ENCODE assay signal across 28 mouse cellular contexts in the genomic region with DNA sequence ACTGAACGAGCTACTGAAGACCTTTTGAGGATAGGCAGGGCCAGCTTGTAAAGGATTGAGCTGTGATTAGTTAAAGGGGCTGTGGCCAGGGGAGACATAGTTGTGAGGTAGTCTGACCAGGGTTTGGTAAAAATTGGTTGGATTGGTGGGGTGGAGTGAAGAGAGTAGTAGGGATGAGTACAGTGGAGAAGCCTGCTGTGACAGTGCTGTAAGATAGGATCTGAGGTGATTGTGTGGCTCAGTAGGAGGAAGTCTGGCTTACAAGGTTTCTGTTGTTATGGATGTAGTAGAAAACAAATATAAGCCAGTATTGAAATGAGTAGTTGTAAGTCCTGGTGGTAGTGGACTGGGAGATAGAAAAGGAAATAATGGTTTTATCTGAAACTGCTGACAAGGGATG.
"Had no signal": no experiment of that assay in that cellular context is flagged by ENCODE, and none has a peak within 500 bp of the region (broad histone marks: within the 10 kb centered on the region; RNA-seq: fewer than 3 reads in every experiment).

No protein-coding gene starts in this region.

- H3K4me3 ChIP-seq: limb, embryonic 10.5 days; limb, embryonic 12.5 days; limb, embryonic 13.5 days; limb, embryonic 15.5 days; liver, embryonic 12.5 days; liver, embryonic 13.5 days; liver, embryonic 15.5 days; lung, embryonic 15.5 days; megakaryocyte, embryonic 14.5 days; midbrain, embryonic 10.5 days; midbrain, embryonic 12.5 days; midbrain, embryonic 13.5 days; midbrain, embryonic 15.5 days; myocyte; neural tube, embryonic 12.5 days had no signal

- H3K9ac ChIP-seq: limb, embryonic 12.5 days; limb, embryonic 13.5 days; limb, embryonic 15.5 days; liver, embryonic 12.5 days; liver, embryonic 13.5 days; liver, embryonic 14.5 days; liver, embryonic 15.5 days; liver, postnatal 0 days; lung, embryonic 14.5 days; lung, embryonic 15.5 days; midbrain, embryonic 12.5 days; midbrain, embryonic 13.5 days; midbrain, embryonic 15.5 days; neural tube, embryonic 12.5 days had no signal

- H3K4me1 ChIP-seq: limb, embryonic 10.5 days; limb, embryonic 12.5 days; limb, embryonic 13.5 days; limb, embryonic 15.5 days; liver, embryonic 12.5 days; liver, embryonic 13.5 days; liver, embryonic 15.5 days; lung, embryonic 15.5 days; midbrain, embryonic 10.5 days; midbrain, embryonic 12.5 days; midbrain, embryonic 13.5 days; midbrain, embryonic 15.5 days; neural tube, embryonic 12.5 days had no signal

- H3K27me3 ChIP-seq: limb, embryonic 12.5 days; limb, embryonic 13.5 days; limb, embryonic 15.5 days; liver, embryonic 12.5 days; liver, embryonic 13.5 days; liver, embryonic 15.5 days; lung, embryonic 15.5 days; megakaryocyte, embryonic 14.5 days; midbrain, embryonic 12.5 days; midbrain, embryonic 13.5 days; midbrain, embryonic 15.5 days; neural tube, embryonic 12.5 days had no signal

- H3K27ac ChIP-seq: limb, embryonic 10.5 days; limb, embryonic 12.5 days; limb, embryonic 13.5 days; limb, embryonic 15.5 days; liver, embryonic 12.5 days; liver, embryonic 13.5 days; liver, embryonic 14.5 days; liver, embryonic 15.5 days; lung, embryonic 15.5 days; macrophage; midbrain, embryonic 10.5 days; midbrain, embryonic 12.5 days; midbrain, embryonic 13.5 days; midbrain, embryonic 15.5 days; neural tube, embryonic 12.5 days had no signal

- DNase-seq: left cerebral cortex, postnatal 4 days; liver; liver, embryonic 13.5 days; liver, postnatal 0 days; lung, adult 18-20 months; lung, adult 2 months; lung, embryonic 14.5 days; lung, postnatal 10 days; lung, postnatal 14 days; lung, postnatal 36 days; lung, postnatal 4 days; midbrain, embryonic 14.5 days had no signal
